Mouse (Mus musculus) heart, adult 11 months (tissue): ENCODE data around the gene Lmntd1.
A peak's percentile ranks its signal among the peaks of the same experiment; 100 is the strongest.

Source experiments
- DNase-seq: peaks from one replicate; pipeline ENCODE4 v3.0.0; 2022

Gene Lmntd1

GRCm38 (mm10) chr6:145604126-145604525 is 10.0 kb downstream of the Lmntd1 start:
- DNase-seq, result no peak

GRCm38 (mm10) chr6:145598794-145599555 is 15.1 kb downstream of the Lmntd1 start:
- peak; percentile 67 for DNase-seq

GRCm38 (mm10) chr6:145595905-145596304 is 18.2 kb downstream of the Lmntd1 start:
- DNase-seq, result peak; percentile 75

GRCm38 (mm10) chr6:145593991-145594390 is 20.1 kb downstream of the Lmntd1 start:
- peak; percentile 75 for DNase-seq

- peak; percentile 81 for DNase-seq
Measured at GRCm38 (mm10) chr6:145592531-145592998, 21.6 kb downstream of the Lmntd1 start.

- DNase-seq, result peak; percentile 80
Measured at GRCm38 (mm10) chr6:145592036-145592435, 22.1 kb downstream of the Lmntd1 start.

GRCm38 (mm10) chr6:145591578-145591977 is 22.5 kb downstream of the Lmntd1 start:
- DNase-seq, result no peak

- peak; percentile 54 for DNase-seq
Measured at GRCm38 (mm10) chr6:145590501-145591293, 23.4 kb downstream of the Lmntd1 start.

GRCm38 (mm10) chr6:145585052-145585973 is 28.8 kb downstream of the Lmntd1 start:
- DNase-seq, result peak; percentile 56

GRCm38 (mm10) chr6:145581366-145582170 is 32.6 kb downstream of the Lmntd1 start:
- peak; percentile 90 for DNase-seq

GRCm38 (mm10) chr6:145579761-145580160 is 34.4 kb downstream of the Lmntd1 start:
- DNase-seq, result no peak

- peak; percentile 74 for DNase-seq
Measured at GRCm38 (mm10) chr6:145578457-145579185, 35.5 kb downstream of the Lmntd1 start.

GRCm38 (mm10) chr6:145576762-145577161 is 37.4 kb downstream of the Lmntd1 start:
- peak; percentile 63 for DNase-seq

GRCm38 (mm10) chr6:145573250-145574013 is 40.7 kb downstream of the Lmntd1 start:
- no peak for DNase-seq

- peak; percentile 78 for DNase-seq
Measured at GRCm38 (mm10) chr6:145568701-145569100, 45.4 kb downstream of the Lmntd1 start.

GRCm38 (mm10) chr6:145567832-145568231 is 46.3 kb downstream of the Lmntd1 start:
- DNase-seq, result peak; percentile 66

- DNase-seq, result peak; percentile 68
Measured at GRCm38 (mm10) chr6:145567296-145567695, 46.8 kb downstream of the Lmntd1 start.

- no peak for DNase-seq
Measured at GRCm38 (mm10) chr6:145565663-145566062, 48.5 kb downstream of the Lmntd1 start.

- DNase-seq, result peak; percentile 36
Measured at GRCm38 (mm10) chr6:145564671-145565070, 49.4 kb downstream of the Lmntd1 start.
